Mouse (Mus musculus) liver, embryonic 14.5 days (tissue): Measurements from ENCODE around the gene Hist1h2ac. TPM values are rescaled to one million over a fixed set of nuclear protein-coding genes. Genes with fewer than 3 reads are reported as not detected.

Source experiments
- ATAC-seq: fragments of 200-750 bp; cut with Nextera tagmentation; 2 replicates; pipeline ENCODE4 v1.8.0; 2017; ENCODE audit warnings: moderate number of reproducible peaks, mild to moderate bottlenecking, moderate library complexity; ENCODE audit not compliant: insufficient read depth
- DNase-seq, 3 experiments: peaks; one replicate each; pipeline ENCODE4 v3.0.0-alpha.2; 2012 to 2013; ENCODE audit warnings: low read depth in 3 of 3, low spot score in 3 of 3
- H3K27ac ChIP-seq: fragments of 300-500 bp; sonication (generic); 2 replicates; pipeline ENCODE4 v1.5.1; 2014; ENCODE audit warnings: moderate library complexity, mild to moderate bottlenecking, control low read depth, inconsistent platforms
- H3K27me3 ChIP-seq: fragments of 300-500 bp; sonication (generic); 2 replicates; pipeline ENCODE4 v1.6.1; 2014; ENCODE audit warnings: mild to moderate bottlenecking, low read length, moderate library complexity; ENCODE audit not compliant: control insufficient read depth, insufficient read depth
- H3K36me3 ChIP-seq: fragments of 300-500 bp; sonication (generic); replicated peaks from 2 replicates; pipeline ENCODE4 v1.6.1; 2014; ENCODE audit warnings: low read depth; ENCODE audit not compliant: control insufficient read depth, insufficient read depth
- H3K4me1 ChIP-seq, 2 experiments: fragments of 200-500 bp in 1 of 2; fragments of 300-500 bp in 1 of 2; sonication (generic) in 1 of 2; replicated peaks; 2 replicates each; pipeline ENCODE4 v1.6.1; 2012 to 2014; ENCODE audit warnings: antibody characterized with exemption in 1 of 2, inconsistent platforms in 1 of 2, low read length in 1 of 2; ENCODE audit not compliant: control insufficient read depth in 2 of 2, insufficient read depth in 2 of 2
- H3K4me2 ChIP-seq: fragments of 300-500 bp; sonication (generic); 2 replicates; pipeline ENCODE4 v1.6.1; 2014; ENCODE audit warnings: low read depth, mild to moderate bottlenecking, control low read depth, moderate library complexity
- H3K4me3 ChIP-seq, 2 experiments: fragments of 200-500 bp in 1 of 2; fragments of 300-500 bp in 1 of 2; sonication (generic) in 1 of 2; 2 replicates each; pipeline ENCODE4 v1.5.1; 2012 to 2014; ENCODE audit warnings: low read depth in 2 of 2, low read length in 2 of 2, mild to moderate bottlenecking in 2 of 2, control low read depth in 1 of 2, inconsistent platforms in 1 of 2, moderate library complexity in 1 of 2; ENCODE audit not compliant: insufficient read depth in 1 of 2
- H3K9ac ChIP-seq: fragments of 300-500 bp; sonication (generic); replicated peaks from 2 replicates; pipeline ENCODE4 v1.6.1; 2014; ENCODE audit warnings: mild to moderate bottlenecking, control low read depth, moderate library complexity
- H3K9me3 ChIP-seq: fragments of 300-500 bp; sonication (generic); 2 replicates; pipeline ENCODE4 v1.6.1; 2016; ENCODE audit warnings: low read length, mixed read lengths; ENCODE audit not compliant: control insufficient read depth
- CTCF ChIP-seq: IDR thresholded peaks from 2 replicates; pipeline ENCODE4 v1.5.1; 2016; ENCODE audit warnings: antibody characterized with exemption, low read depth, control low read depth
- EP300 ChIP-seq: IDR thresholded peaks from 2 replicates; pipeline ENCODE4 v1.6.1; 2016; ENCODE audit warnings: antibody characterized with exemption, low read depth
- WGBS: fragments of 180-500 bp; shearing (Covaris S2); extraction: QIAGEN DNeasy Blood & Tissue Kit; methylation state at CpG from one replicate; pipeline ENCODE4 v1.1.7; 2014; ENCODE audit not compliant: insufficient replicate concordance; 5-methylcytosine and 5-hydroxymethylcytosine counted together
- polyA plus RNA-seq, 2 experiments: library from polyadenylated mRNA; depleted of rRNA in 1 of 2; stranded (reverse) in 1 of 2; unstranded in 1 of 2; fragments of >200 nt; fragmentation: Nextera tagmentation in 1 of 2; extraction: Ambion mirVana in 1 of 2; gene quantifications; 2 replicates each; pipeline versions ENCODE4 v1.2.1 to v1.2.3; 2012 to 2014

The Hist1h2ac gene
- polyA plus RNA-seq, 2 experiments, result 1.3 to 1.5 TPM

DNA sequence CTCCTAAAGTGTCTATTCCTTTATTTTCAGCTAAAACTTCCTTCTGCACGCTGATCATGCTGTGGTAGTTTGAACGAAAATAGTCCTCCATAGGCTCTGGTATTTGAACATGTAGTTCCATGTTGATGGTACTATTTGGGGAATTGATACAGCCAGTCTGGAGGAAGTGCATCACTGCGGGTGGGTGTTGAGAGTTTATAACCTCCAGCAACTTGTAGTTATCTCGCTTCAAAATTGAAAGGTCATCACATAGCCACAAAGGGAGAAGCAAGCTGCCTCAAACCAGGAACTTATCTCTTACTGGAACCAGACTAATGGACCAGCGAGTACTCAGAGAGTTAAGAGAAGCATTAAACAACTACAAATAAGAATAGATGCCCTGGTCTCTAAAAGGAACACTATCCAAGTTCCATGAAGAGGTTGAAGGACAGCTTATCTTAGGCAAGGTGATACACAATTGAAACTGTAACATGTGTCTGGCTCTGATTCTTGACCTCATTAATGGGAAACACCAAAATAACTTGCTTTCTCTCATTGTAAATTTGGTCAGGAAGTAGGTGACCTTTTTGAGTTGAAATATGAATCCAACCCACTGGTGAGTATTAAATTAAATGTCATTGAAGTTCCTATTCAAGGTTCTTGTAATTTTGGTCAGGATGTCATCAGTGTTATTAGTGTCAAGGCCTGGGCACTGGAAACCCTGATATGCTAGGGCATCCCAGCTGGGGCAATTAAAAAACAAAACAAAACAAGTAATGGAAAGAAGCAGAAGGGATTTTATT is 32.7 kb upstream of the Hist1h2ac start:
- DNase-seq (no peak), ATAC-seq (no peak)
- H3K9me3 ChIP-seq, result no peaks in the 10 kb centered on the region
- H3K27ac ChIP-seq, result no peak overlapping the region
- H3K36me3 ChIP-seq, result no peaks in the 10 kb centered on the region
- 26% methylated on average over 5 of the region's 5 CpGs for WGBS
- no peak overlapping the region for H3K9ac ChIP-seq
- H3K27me3 ChIP-seq, result no peaks in the 10 kb centered on the region; the same call in 1 of the 2 replicates
- TF ChIP-seq CTCF, result no peak
- TF ChIP-seq EP300, result no peak
- H3K4me1 ChIP-seq, result peaks cover 0 to 2% of the 10 kb centered on the region in 2 experiments; a peak in 2 of 4 replicates
- H3K4me3 ChIP-seq, result no peak overlapping the region
- no peak overlapping the region for H3K4me2 ChIP-seq

DNA sequence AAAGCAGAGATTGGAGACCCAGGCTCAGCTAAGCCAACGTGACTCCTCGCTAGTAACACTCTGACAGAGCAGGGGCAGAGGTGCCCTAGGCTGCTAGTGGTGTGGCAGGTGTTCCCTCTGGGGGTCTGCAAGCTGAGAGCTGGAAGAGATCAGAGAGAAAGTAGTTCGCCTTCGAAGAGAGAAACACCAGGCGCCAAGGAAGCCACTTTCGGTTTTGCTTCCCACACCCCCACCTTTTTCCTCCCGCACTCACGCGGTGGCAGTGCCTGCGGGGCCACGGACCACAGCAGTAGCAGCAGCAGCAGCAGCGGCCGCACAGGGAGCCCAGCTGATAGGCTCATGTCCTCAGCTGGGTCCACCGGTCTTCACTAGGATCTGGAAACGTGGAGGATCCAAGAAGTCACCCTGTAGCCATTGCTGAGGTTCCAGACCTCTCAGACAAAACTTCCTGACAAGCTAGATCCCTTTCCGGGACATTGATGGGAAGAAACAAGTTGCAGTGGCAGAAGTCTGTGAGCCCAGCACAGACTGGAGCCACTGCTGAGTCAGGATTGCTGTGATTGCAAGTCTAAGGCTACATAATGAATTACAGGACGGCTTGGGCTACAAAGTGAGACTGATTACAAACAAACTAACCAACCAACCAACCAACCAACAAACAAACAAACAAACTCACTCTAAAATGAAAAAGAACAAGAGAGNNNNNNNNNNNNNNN is 26.8 kb upstream of the Hist1h2ac start, which contains the start of gene Hfe:
Gene Hfe (minus strand): TSS at position 481 of the 716 bp plus-strand sequence.
- Histone ChIP-seq H3K4me3 (peak within 1 kb of the TSS; percentile 45 to 51), H3K36me3 (no peaks in the 10 kb centered on the region), H3K9ac (peak within 1 kb of the TSS; percentile 71), H3K27ac (no peak within 1 kb of the TSS), H3K27me3 (peaks cover 6% of the 10 kb centered on the region), H3K4me2 (peak within 1 kb of the TSS; percentile 57), H3K4me1 (peaks cover 2 to 9% of the 10 kb centered on the region in 2 experiments; a peak in 2 of 4 replicates), H3K9me3 (no peaks in the 10 kb centered on the region)
- ATAC-seq (peak; percentile 28; the same call in 1 of the 2 replicates), DNase-seq (no peak)
- WGBS, result 1% methylated on average over 17 of the region's 17 CpGs
- TF ChIP-seq CTCF (no peak), EP300 (no peak)

DNA sequence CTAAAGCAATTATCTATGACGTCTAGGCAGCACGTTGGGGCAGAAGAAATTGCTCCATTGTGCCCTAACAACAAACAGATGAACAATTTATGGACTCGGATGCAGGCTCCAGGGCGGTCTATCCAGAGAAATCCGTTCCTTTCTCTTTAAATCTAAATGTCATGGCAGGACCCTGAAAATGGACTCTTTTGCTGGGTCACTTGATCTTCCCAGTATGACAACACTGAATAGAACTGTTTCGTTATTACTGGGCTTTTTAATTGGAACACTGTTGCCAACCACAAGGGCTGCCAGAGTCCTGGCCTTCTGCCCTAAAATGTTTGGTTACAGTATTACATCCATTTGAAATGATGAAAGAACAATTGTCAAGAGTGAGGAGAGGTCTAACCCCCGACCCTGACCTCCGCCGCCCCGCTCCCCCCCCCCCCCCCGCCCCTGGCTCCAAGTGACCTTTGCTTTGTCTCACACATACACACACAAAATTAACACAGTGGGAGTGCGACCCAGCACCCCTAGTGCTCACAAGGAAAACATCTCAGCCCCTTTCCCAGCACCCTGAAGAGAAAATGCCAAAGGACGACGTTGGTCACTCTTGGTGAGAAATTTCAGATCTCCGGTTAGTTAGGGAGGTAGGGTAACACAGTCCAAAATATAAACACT is 26.1 kb upstream of the Hist1h2ac start:
- TF ChIP-seq EP300 (no peak), CTCF (no peak)
- 37% methylated on average over 14 of the region's 15 CpGs for WGBS
- no peak overlapping the region for H3K27ac ChIP-seq
- peak overlapping the region; percentile 45 to 51 for H3K4me3 ChIP-seq
- peaks cover 2 to 9% of the 10 kb centered on the region in 2 experiments; a peak in 2 of 4 replicates for H3K4me1 ChIP-seq
- H3K27me3 ChIP-seq, result peaks cover 6% of the 10 kb centered on the region
- peak overlapping the region; percentile 57 for H3K4me2 ChIP-seq
- DNase-seq, result no peak
- H3K9me3 ChIP-seq, result no peaks in the 10 kb centered on the region
- H3K36me3 ChIP-seq, result no peaks in the 10 kb centered on the region
- peak overlapping the region; percentile 71 for H3K9ac ChIP-seq
- ATAC-seq, result no peak

DNA sequence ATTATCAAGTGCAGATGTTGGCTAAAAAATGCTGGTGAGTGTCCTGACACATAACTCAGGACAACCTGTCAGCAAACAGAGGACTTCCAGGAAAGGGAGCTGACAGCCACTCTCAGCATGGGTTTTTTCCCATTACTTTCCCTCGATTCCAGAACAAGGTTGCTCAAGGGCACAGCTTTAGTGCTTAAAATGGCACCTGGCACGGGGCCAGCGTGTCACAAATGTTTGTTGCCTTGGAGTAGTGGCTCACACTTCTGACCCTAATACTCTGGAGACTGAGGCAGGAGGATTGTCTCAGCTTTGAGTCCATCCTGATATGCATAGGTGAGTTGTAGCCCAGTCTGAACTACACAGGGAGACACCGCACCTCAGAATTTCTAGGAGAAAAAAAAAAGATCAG is 24.9 kb upstream of the Hist1h2ac start:
- 74% methylated on average over 4 of the region's 4 CpGs for WGBS
- ATAC-seq (no peak), DNase-seq (no peak)
- Histone ChIP-seq H3K9me3 (no peaks in the 10 kb centered on the region), H3K4me3 (no peak overlapping the region), H3K27ac (no peak overlapping the region), H3K9ac (no peak overlapping the region; the same call in 1 of the 2 replicates), H3K4me2 (no peak overlapping the region), H3K27me3 (peaks cover 6% of the 10 kb centered on the region), H3K4me1 (peaks cover 2 to 9% of the 10 kb centered on the region in 2 experiments; a peak in 2 of 4 replicates), H3K36me3 (no peaks in the 10 kb centered on the region)
- TF ChIP-seq EP300 (no peak), CTCF (no peak)
